Mouse (Mus musculus) embryonic fibroblast, embryonic 13.5 days (primary cell): ENCODE data around the gene Cbln3.

ENCODE experiments used
- CTCF ChIP-seq: IDR thresholded peaks from 2 replicates; pipeline ENCODE4 v1.5.1; 2011; ENCODE audit warnings: mild to moderate bottlenecking, control low read depth, low read length, moderate library complexity, borderline replicate concordance; ENCODE audit not compliant: insufficient read depth
- POLR2A ChIP-seq: IDR thresholded peaks from 2 replicates; pipeline ENCODE4 v1.6.1; 2011; ENCODE audit warnings: low read depth, mild to moderate bottlenecking, control low read depth, low read length, moderate library complexity

- TF ChIP-seq POLR2A (peak; percentile 18), CTCF (no peak)
Measured at GRCm38 (mm10) chr14:55834808-55835533, 49.2 kb downstream of the Cbln3 start.
